Mouse (Mus musculus) ES-E14 (cell line): Measurements from ENCODE around the gene Cmip. TPM values are rescaled to one million over a fixed set of nuclear protein-coding genes. Genes with fewer than 3 reads are reported as not detected.
A peak's percentile ranks its signal among the peaks of the same experiment; 100 is the strongest.

Experiments used
- DNase-seq: peaks from one replicate; pipeline ENCODE4 v3.0.0-alpha.2; 2013; ENCODE audit warnings: low read depth, low spot score
- H3K27ac ChIP-seq: 2 replicates; pipeline ENCODE4 v1.5.1; 2012; ENCODE audit warnings: low read depth, mild to moderate bottlenecking, low read length, moderate library complexity, mixed read lengths; ENCODE audit not compliant: poor library complexity, insufficient read depth, severe bottlenecking
- H3K36me3 ChIP-seq: 2 replicates; pipeline ENCODE4 v1.6.1; 2012; ENCODE audit warnings: mild to moderate bottlenecking, low read length, moderate library complexity, mixed read lengths; ENCODE audit not compliant: control insufficient read depth, poor library complexity, insufficient read depth, severe bottlenecking
- H3K4me1 ChIP-seq, 2 experiments: fragments of 150-350 bp in 1 of 2; sonication (generic) in 1 of 2; 2 replicates each; pipeline ENCODE4 v1.6.1; 2012; ENCODE audit warnings: low read length in 2 of 2, mild to moderate bottlenecking in 1 of 2, mixed read lengths in 1 of 2; ENCODE audit not compliant: control insufficient read depth in 2 of 2, insufficient read depth in 2 of 2, poor library complexity in 1 of 2
- H3K4me3 ChIP-seq, 2 experiments: fragments of 150-350 bp in 1 of 2; sonication (generic) in 1 of 2; 2 replicates each; pipeline ENCODE4 v1.5.1; 2012; ENCODE audit warnings: low read length in 2 of 2, low read depth in 1 of 2, mild to moderate bottlenecking in 1 of 2, mixed read lengths in 1 of 2; ENCODE audit not compliant: insufficient read depth in 1 of 2, poor library complexity in 1 of 2, severe bottlenecking in 1 of 2
- H3K9ac ChIP-seq: 2 replicates; pipeline ENCODE4 v1.6.1; 2012; ENCODE audit warnings: low read depth, mild to moderate bottlenecking, low read length, mixed read lengths; ENCODE audit not compliant: poor library complexity, insufficient read depth, severe bottlenecking
- H3K9me3 ChIP-seq: fragments of 150-350 bp; sonication (generic); 2 replicates; pipeline ENCODE4 v1.6.1; 2012; ENCODE audit warnings: low read depth, mild to moderate bottlenecking, low read length; ENCODE audit not compliant: control insufficient read depth, insufficient read depth
- CHD2 ChIP-seq: IDR thresholded peaks from 2 replicates; pipeline ENCODE4 v1.6.1; 2014; ENCODE audit warnings: mild to moderate bottlenecking, low read depth, low read length, inconsistent platforms
- HCFC1 ChIP-seq: IDR thresholded peaks from 2 replicates; pipeline ENCODE4 v1.6.1; 2012; ENCODE audit warnings: low read length, inconsistent platforms, borderline replicate concordance; ENCODE audit not compliant: insufficient read depth
- MAFK ChIP-seq: IDR thresholded peaks from 2 replicates; pipeline ENCODE4 v1.6.1; 2014; ENCODE audit warnings: mild to moderate bottlenecking, low read depth, low read length, inconsistent platforms; ENCODE audit not compliant: insufficient read depth
- ZC3H11A ChIP-seq: IDR thresholded peaks from 2 replicates; pipeline ENCODE4 v1.6.1; 2012; ENCODE audit warnings: low read depth, mild to moderate bottlenecking, inconsistent platforms, low read length, borderline replicate concordance
- ZNF384 ChIP-seq: IDR thresholded peaks from 2 replicates; pipeline ENCODE4 v1.6.1; 2012; ENCODE audit warnings: low read depth, low read length, inconsistent platforms
- in situ Hi-C, 2 experiments: fragments of 600-800 bp; cut with MboI; formaldehyde crosslinking; loops; one replicate each; pipeline ENCODE4 v1.15.1; 2025; ENCODE audit warnings: low sequenced_read_pairs in 2 of 2, inconsistent platforms in 1 of 2; ENCODE audit not compliant: unreplicated experiment in 2 of 2
- total RNA-seq: library from RNA; depleted of rRNA; stranded (reverse); fragments of 300-350 nt; gene quantifications from 2 replicates; pipeline ENCODE4 v1.2.3, GENCODE M21; 2012

Gene Cmip
- total RNA-seq, 1 experiment = 26.3 TPM

- no peak for TF ChIP-seq MAFK
- no peak for TF ChIP-seq ZC3H11A
- Histone ChIP-seq H3K9ac (peak overlapping the region; percentile 89; the same call in 1 of the 2 replicates), H3K4me1 (peaks cover 3 to 35% of the 10 kb centered on the region in 2 experiments; a peak in 3 of 4 replicates), H3K36me3 (peaks cover 2% of the 10 kb centered on the region; the same call in 1 of the 2 replicates), H3K9me3 (no peaks in the 10 kb centered on the region), H3K4me3 (peak overlapping the region; percentile 92 to 96), H3K27ac (no peak overlapping the region)
- in situ Hi-C loops = no loop called here
- no peak for DNase-seq
Measured at GRCm38 (mm10) chr8:117258576-117259040, 1.7 kb downstream of the Cmip start.

DNA sequence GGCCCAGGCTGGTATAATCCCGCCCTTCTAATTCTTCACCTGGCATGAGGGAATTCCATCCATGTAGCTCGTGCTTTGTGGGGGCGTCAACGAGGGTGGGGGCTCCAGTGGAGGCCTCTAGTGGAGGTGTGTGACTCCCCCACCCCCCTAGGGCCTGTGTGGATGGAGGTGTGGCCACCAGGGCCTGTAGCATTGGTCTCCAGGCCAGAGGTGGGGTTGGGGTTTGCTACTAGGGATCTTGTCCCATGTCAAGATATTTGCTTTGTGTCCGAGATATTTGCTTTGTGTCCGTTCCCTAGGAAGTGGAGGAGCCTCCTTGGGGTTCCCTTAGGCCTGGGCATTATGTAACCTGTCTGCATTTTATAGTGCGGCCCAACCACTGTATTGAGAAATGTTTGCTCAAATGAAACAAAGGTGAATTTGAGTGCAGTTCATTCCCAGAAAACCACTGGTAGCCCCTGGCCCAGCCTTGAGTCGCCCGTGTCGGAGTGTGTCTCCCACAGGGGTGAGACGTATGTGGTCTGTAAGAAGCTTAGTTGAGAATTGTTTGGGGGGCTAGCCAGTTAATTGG, 2.7 kb downstream of the Cmip start:
- 0 out of 2 replicates have a peak overlapping the region, but pooled peaks have one; percentile 5 for H3K9ac ChIP-seq
- in situ Hi-C loops = no loop called here
- H3K4me3 ChIP-seq = peak overlapping the region in 1 of 2 experiments; percentile 92; a peak in 2 of 4 replicates
- TF ChIP-seq CHD2 (no peak), MAFK (no peak), HCFC1 (no peak), ZNF384 (no peak), ZC3H11A (no peak)
- peaks cover 2% of the 10 kb centered on the region; the same call in 1 of the 2 replicates for H3K36me3 ChIP-seq
- no peaks in the 10 kb centered on the region for H3K9me3 ChIP-seq
- H3K4me1 ChIP-seq = peaks cover 3 to 35% of the 10 kb centered on the region in 2 experiments; a peak in 3 of 4 replicates
- DNase-seq = no peak
- H3K27ac ChIP-seq = no peak overlapping the region

DNA sequence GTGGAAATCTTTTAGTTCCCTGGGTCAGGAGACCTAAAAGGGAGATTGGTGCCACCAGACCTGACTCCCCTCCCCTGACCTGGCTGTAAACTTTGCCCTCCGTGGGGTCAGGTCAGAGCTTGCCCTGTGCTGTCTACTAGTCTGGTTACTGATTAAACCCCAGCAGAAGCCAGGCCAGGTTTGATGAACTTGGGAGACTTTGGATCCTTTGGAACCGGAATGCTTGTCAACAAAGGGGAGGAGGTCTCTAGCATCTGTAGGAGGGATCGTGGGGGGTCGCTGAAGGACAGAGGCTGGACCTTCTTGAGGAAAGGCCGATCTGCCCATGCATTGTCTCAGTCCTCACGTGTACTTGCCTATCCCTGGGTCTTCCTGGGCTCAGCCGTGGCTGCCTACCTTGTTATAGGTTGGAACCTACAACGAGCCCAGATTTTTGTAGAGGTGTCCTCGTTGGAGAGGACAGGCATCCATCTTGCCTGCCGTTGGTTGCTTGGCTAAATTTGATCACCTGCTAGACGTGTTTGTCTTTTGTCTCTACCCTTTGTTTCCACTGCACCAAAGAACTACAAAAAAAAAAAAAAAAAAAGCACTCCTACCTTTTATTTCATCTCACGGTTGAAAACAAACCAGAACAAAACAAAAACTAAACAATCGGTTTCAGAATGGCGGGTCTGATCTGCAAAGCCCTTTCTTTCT, 3.5 kb downstream of the Cmip start:
- H3K36me3 ChIP-seq = peaks cover 2% of the 10 kb centered on the region; the same call in 1 of the 2 replicates
- TF ChIP-seq MAFK = no peak
- peak; percentile 71 for TF ChIP-seq ZNF384
- no peaks in the 10 kb centered on the region for H3K9me3 ChIP-seq
- no peak for DNase-seq
- H3K9ac ChIP-seq = no peak overlapping the region
- peak overlapping the region in 1 of 2 experiments; percentile 3; a peak in 1 of 4 replicates for H3K4me3 ChIP-seq
- in situ Hi-C loops = no loop called here
- H3K4me1 ChIP-seq = peaks cover 3 to 39% of the 10 kb centered on the region in 2 experiments; a peak in 3 of 4 replicates
- H3K27ac ChIP-seq = no peak overlapping the region; the same call in 1 of the 2 replicates

GRCm38 (mm10) chr8:117260930-117261475, 4.1 kb downstream of the Cmip start:
- peaks cover 2% of the 10 kb centered on the region; the same call in 1 of the 2 replicates for H3K36me3 ChIP-seq
- in situ Hi-C loops = no loop called here
- no peak for DNase-seq
- H3K4me1 ChIP-seq = peaks cover 3 to 39% of the 10 kb centered on the region in 2 experiments; a peak in 3 of 4 replicates
- no peaks in the 10 kb centered on the region for H3K9me3 ChIP-seq
- no peak overlapping the region for H3K27ac ChIP-seq
- no peak overlapping the region; the same call in 1 of the 2 replicates for H3K9ac ChIP-seq
- TF ChIP-seq ZNF384 (peak; percentile 3; the same call in 1 of the 2 replicates), ZC3H11A (no peak), MAFK (no peak), HCFC1 (no peak), CHD2 (no peak)
- peak overlapping the region in 1 of 2 experiments; percentile 15; a peak in 2 of 4 replicates for H3K4me3 ChIP-seq
